Mouse (Mus musculus) embryonic stem cell, embryonic (primary cell): Measurements from ENCODE around the gene Olfr569.

ENCODE experiments used
- CTCF ChIA-PET, 4 experiments: fragments of 300-600 bp in 2 of 4; fragments of 350-600 bp in 2 of 4; sonication (Branson Sonifier 250); formaldehyde crosslinking; loops; one replicate each; lab custom pipeline; 2022; ENCODE audit warnings: inconsistent platforms in 2 of 4; lab: Charles Lee
- POLR2A ChIA-PET, 4 experiments: fragments of 300-600 bp in 2 of 4; fragments of 350-600 bp in 2 of 4; sonication (Branson Sonifier 250); formaldehyde crosslinking; loops; one replicate each; lab custom pipeline; 2022; ENCODE audit warnings: antibody characterized with exemption in 4 of 4, inconsistent platforms in 1 of 4; lab: Charles Lee

Gene Olfr569

GRCm38 (mm10) chr7:102890782-102891181 lies at the start of gene Olfr569:
TSS of gene Olfr569 (minus strand) at chr7:102890882.
- ChIA-PET CTCF (no interaction called here), POLR2A (no interaction called here)

GRCm38 (mm10) chr7:102927105-102927504 lies 36.4 kb upstream of the Olfr569 start:
- CTCF ChIA-PET: no interaction called here
- POLR2A ChIA-PET: no interaction called here

GRCm38 (mm10) chr7:102924109-102924508 lies 33.4 kb upstream of the Olfr569 start, which contains the start of gene Olfr572:
TSS of gene Olfr572 (plus strand) at chr7:102924409.
- POLR2A ChIA-PET: no interaction called here
- CTCF ChIA-PET: no interaction called here

- POLR2A ChIA-PET: no interaction called here
- CTCF ChIA-PET: interaction anchor here (0.5 to 1.7 kb wide), 10 partner anchors 12 to 412 kb away, joined by 3 to 16 read pairs (median 4); partner anchors contain the start of genes Olfr556 (in 2 of the 4) and Olfr557 (in 2 of the 4)
These were observed 28.9 kb upstream of the Olfr569 start for GRCm38 (mm10) chr7:102919632-102920031.

- POLR2A ChIA-PET: no interaction called here
- CTCF ChIA-PET: interaction anchor here in 1 of 4 experiments (1.2 kb wide), 1 partner anchor 222 kb away, joined by 3 read pairs; the partner anchor contains the start of gene Olfr557
These were observed 26.6 kb upstream of the Olfr569 start, which contains the start of gene Olfr571 for GRCm38 (mm10) chr7:102917032-102917875. TSS of gene Olfr571 (minus strand) at chr7:102917536.

GRCm38 (mm10) chr7:102916405-102916804 lies 25.7 kb upstream of the Olfr569 start:
- ChIA-PET CTCF (no interaction called here), POLR2A (interaction anchor here in 1 of 4 experiments (0.6 kb wide), 1 partner anchor 659 kb away, joined by 3 read pairs; no protein-coding TSS in a partner anchor)

GRCm38 (mm10) chr7:102915261-102915660 lies 24.6 kb upstream of the Olfr569 start:
- ChIA-PET CTCF (no interaction called here), POLR2A (no interaction called here)

DNA sequence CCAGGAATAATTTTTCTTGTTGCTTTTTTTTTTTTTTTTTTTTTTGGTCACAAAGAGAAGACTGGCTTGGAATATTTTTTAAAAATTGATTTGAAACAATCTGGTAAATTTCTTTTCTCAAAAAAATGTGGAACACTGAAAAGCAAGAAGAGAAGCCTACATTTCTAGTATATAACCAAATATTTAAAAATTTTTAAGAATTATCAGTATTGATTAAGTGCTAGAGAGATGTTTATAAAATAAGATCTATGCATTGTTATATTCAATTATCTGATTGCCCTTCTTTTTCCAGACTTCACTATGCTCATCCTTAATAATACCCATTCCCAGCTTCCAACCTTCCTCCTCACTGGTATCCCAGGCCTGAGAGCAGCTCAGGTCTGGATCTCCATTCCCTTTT lies 13.9 kb downstream of the Olfr569 start, which contains the start of gene Olfr568:
Gene Olfr568 (plus strand): TSS at position 301 of the 400 bp plus-strand sequence.
- CTCF ChIA-PET: interaction anchor here in 1 of 4 experiments (1.0 kb wide), 1 partner anchor 182 kb away, joined by 3 read pairs; the partner anchor contains the start of gene Olfr557
- POLR2A ChIA-PET: no interaction called here

DNA sequence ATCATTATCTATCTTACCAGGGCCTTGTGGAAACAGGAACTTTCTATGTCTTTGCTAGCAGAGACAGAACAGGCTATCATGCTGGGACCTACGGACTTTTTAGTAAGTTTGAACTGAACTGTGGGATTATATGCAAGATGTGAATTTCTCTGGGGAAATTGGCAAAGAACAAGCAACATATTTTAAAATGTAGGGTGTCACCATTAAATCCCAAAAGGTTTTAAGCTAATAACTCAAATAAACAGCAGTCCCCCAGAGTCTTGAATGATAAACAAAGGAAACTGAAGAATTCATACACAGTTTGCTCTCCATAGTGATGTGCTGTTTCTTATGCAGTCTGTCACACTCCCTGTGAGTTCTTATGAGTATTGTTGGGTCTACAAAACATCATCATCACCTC lies 32.0 kb downstream of the Olfr569 start, which contains the start of gene Olfr566:
Gene Olfr566 (minus strand): TSS at position 101 of the 400 bp plus-strand sequence.
- POLR2A ChIA-PET: no interaction called here

GRCm38 (mm10) chr7:102855807-102856206 lies 34.9 kb downstream of the Olfr569 start:
- ChIA-PET POLR2A (no interaction called here), CTCF (no interaction called here)

More for the DNA sequence above, 32.0 kb downstream of the Olfr569 start, which contains the start of gene Olfr566:
- CTCF ChIA-PET: no interaction called here
